Mouse (Mus musculus) midbrain, embryonic 10.5 days (tissue): ENCODE measurements around the gene Gm42421. TPM values are rescaled to one million over a fixed set of nuclear protein-coding genes. Genes with fewer than 3 reads are reported as not detected.

ENCODE experiments used
- DNase-seq: peaks from one replicate; pipeline ENCODE4 v3.0.0-alpha.2; 2017; ENCODE audit warnings: low spot score
- H3K27ac ChIP-seq: fragments of 300-500 bp; sonication (generic); replicated peaks from 2 replicates; pipeline ENCODE4 v1.5.1; 2016; ENCODE audit warnings: mild to moderate bottlenecking
- H3K27me3 ChIP-seq: fragments of 300-500 bp; sonication (generic); 2 replicates; pipeline ENCODE4 v1.6.1; 2016; ENCODE audit warnings: low read depth, mild to moderate bottlenecking; ENCODE audit not compliant: poor library complexity, severe bottlenecking
- H3K36me3 ChIP-seq: fragments of 300-500 bp; sonication (generic); 2 replicates; pipeline ENCODE4 v1.6.1; 2016; ENCODE audit warnings: mild to moderate bottlenecking, moderate library complexity
- H3K4me1 ChIP-seq: fragments of 300-500 bp; sonication (generic); 2 replicates; pipeline ENCODE4 v1.6.1; 2016
- H3K4me3 ChIP-seq: fragments of 300-500 bp; sonication (generic); 2 replicates; pipeline ENCODE4 v1.5.1; 2016; ENCODE audit warnings: mild to moderate bottlenecking, moderate library complexity
- H3K9me3 ChIP-seq: fragments of 300-500 bp; sonication (generic); replicated peaks from 2 replicates; pipeline ENCODE4 v1.6.1; 2016; ENCODE audit warnings: mild to moderate bottlenecking
- WGBS: fragments of 180-500 bp; shearing (Covaris S2); methylation state at CpG from one replicate; pipeline ENCODE4 v1.1.7; 2016; 5-methylcytosine and 5-hydroxymethylcytosine counted together
- polyA plus RNA-seq: library from polyadenylated mRNA; unstranded; fragments of >200 nt; fragmentation: Nextera tagmentation; extraction: Ambion mirVana; gene quantifications from 2 replicates; pipeline ENCODE4 v1.2.1, GENCODE M21; 2016

Gene Gm42421
- polyA plus RNA-seq, 1 experiment from 2014 or later: 0.56 TPM

- Histone ChIP-seq H3K4me1 (no peaks in the 10 kb centered on the region), H3K27me3 (no peaks in the 10 kb centered on the region), H3K9me3 (no peaks in the 10 kb centered on the region), H3K36me3 (no peaks in the 10 kb centered on the region), H3K4me3 (no peak overlapping the region), H3K27ac (no peak overlapping the region)
- 89% methylated on average over 12 of the region's 12 CpGs for WGBS
- no peak for DNase-seq
Measured at GRCm38 (mm10) chr5:143948361-143948760, 20.4 kb downstream of the Gm42421 start.

DNA sequence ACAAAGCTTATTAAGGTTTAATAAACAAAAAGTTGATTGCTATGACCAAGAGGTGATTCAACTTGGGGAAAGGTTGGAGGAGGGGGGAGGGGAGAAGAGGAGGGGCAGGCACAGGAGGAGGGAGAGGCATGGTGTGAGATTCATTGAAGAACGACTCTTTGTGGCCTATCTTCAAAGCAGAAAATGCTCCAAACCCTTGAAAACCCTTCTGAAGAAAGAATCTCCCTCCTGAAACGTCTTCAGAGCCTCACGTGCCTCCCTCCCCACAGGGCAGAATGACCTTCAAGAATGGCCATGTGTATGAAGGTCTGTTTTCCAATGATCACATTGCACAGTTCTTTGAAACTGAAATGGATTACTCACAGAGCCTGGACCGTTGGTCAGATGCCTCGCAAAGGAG lies 22.0 kb downstream of the Gm42421 start:
- Histone ChIP-seq H3K27me3 (no peaks in the 10 kb centered on the region), H3K4me1 (no peaks in the 10 kb centered on the region), H3K4me3 (no peak overlapping the region), H3K36me3 (no peaks in the 10 kb centered on the region), H3K9me3 (no peaks in the 10 kb centered on the region), H3K27ac (no peak overlapping the region)
- WGBS: 54% methylated on average over 5 of the region's 5 CpGs
- no peak for DNase-seq

DNA sequence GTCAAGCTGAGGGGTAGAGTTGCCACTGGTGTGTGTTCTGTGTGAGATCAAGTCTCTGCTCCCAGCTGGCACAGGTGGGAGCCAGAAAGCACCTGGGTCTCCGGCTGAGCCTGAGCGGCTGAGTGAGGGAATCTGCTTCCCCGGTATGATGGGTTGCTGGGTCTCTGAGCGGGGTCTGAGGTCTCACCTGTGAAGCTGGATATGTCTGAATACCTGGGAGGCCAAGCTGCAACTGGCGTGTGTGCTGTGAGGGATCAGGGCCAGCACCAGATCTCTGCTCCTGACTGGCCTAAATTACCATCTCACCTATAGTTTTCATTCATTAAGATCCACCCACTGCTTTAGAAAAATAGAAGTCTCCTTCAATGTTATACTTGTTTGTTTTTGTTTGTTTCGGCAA lies 29.1 kb downstream of the Gm42421 start:
- Histone ChIP-seq H3K36me3 (no peaks in the 10 kb centered on the region), H3K4me1 (no peaks in the 10 kb centered on the region), H3K27ac (no peak overlapping the region), H3K27me3 (no peaks in the 10 kb centered on the region), H3K4me3 (no peak overlapping the region), H3K9me3 (peaks cover 10% of the 10 kb centered on the region)
- no peak for DNase-seq
- 89% methylated on average over 6 of the region's 6 CpGs for WGBS

DNA sequence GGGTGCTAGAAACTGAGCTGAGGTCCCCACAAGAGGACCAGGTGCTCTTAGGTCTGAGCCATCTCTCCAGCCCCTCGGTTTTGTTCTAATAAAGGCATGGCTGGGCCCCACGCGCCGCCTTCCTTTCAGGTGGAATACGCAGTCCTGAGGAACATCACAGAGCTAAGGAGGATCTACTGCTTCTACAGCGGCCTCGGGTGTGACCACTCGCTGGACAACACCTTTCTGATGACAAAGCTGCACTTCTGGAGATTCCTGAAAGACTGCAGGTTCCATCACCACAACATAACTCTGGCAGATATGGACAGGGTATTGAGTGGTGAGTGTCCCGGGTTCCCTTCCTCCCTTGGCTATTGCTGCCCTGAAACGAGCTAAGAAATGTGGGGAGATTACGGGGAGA lies 31.6 kb downstream of the Gm42421 start:
- Histone ChIP-seq H3K4me3 (no peak overlapping the region), H3K36me3 (no peaks in the 10 kb centered on the region), H3K27ac (no peak overlapping the region), H3K9me3 (peaks cover 10% of the 10 kb centered on the region), H3K27me3 (no peaks in the 10 kb centered on the region), H3K4me1 (no peaks in the 10 kb centered on the region)
- no peak for DNase-seq
- WGBS: 89% methylated on average over 11 of the region's 11 CpGs

DNA sequence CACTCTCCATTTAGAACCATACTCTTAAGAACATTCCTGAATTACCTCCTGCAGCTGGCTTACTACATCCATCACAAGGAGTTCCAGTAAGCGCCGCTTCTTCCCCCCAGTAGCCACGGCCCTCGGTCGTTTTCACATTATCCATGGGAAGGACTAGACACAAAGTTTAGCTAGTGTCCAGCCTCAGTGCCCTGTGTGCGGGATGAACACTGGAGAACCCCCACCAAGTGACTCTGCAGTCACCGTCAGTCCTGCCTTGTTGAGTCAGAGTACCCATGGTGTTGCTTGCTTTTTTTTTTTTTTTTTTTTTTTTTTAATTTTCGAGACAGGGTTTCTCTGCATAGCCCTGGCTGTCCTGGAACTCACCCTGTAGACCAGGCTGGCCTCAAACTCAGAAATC lies 33.2 kb downstream of the Gm42421 start:
- Histone ChIP-seq H3K36me3 (no peaks in the 10 kb centered on the region), H3K27me3 (no peaks in the 10 kb centered on the region), H3K4me1 (no peaks in the 10 kb centered on the region), H3K4me3 (no peak overlapping the region), H3K27ac (no peak overlapping the region), H3K9me3 (peaks cover 5% of the 10 kb centered on the region)
- DNase-seq: no peak
- 94% methylated on average over 8 of the region's 8 CpGs for WGBS

- no peaks in the 10 kb centered on the region for H3K4me1 ChIP-seq
- 89% methylated on average over 12 of the region's 12 CpGs for WGBS
- H3K9me3 ChIP-seq: no peaks in the 10 kb centered on the region
- no peak overlapping the region for H3K27ac ChIP-seq
- no peak for DNase-seq
- no peaks in the 10 kb centered on the region for H3K36me3 ChIP-seq
- no peaks in the 10 kb centered on the region for H3K27me3 ChIP-seq
- no peak overlapping the region for H3K4me3 ChIP-seq
Measured at GRCm38 (mm10) chr5:143965586-143966345, 37.8 kb downstream of the Gm42421 start.

- DNase-seq: no peak
- no peak overlapping the region for H3K4me3 ChIP-seq
- no peaks in the 10 kb centered on the region for H3K36me3 ChIP-seq
- 92% methylated on average over 12 of the region's 12 CpGs for WGBS
- no peak overlapping the region for H3K27ac ChIP-seq
- H3K27me3 ChIP-seq: no peaks in the 10 kb centered on the region
- no peaks in the 10 kb centered on the region for H3K9me3 ChIP-seq
- H3K4me1 ChIP-seq: no peaks in the 10 kb centered on the region
Measured at GRCm38 (mm10) chr5:143966671-143967070, 38.7 kb downstream of the Gm42421 start.

DNA sequence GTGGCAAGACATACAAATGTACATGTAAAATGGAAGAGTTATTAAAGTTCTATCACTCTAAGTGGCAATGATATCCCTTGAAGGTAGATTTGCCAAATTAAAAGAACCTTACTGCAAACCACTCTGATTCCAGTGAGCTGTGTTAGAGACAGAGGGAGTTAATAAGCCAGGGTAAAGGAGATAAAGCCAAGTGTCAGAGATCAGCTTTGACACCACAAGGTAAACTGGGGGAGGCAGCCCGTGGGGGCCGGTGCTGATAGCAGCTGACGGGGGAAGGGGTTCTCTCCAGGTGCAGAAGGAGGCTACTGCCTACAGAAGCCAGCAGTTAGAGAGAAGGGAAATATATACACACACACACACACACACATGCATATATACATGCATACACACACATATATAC lies 44.7 kb downstream of the Gm42421 start:
- no peaks in the 10 kb centered on the region for H3K27me3 ChIP-seq
- no peak overlapping the region for H3K4me3 ChIP-seq
- 71% methylated on average over 3 of the region's 3 CpGs for WGBS

DNA sequence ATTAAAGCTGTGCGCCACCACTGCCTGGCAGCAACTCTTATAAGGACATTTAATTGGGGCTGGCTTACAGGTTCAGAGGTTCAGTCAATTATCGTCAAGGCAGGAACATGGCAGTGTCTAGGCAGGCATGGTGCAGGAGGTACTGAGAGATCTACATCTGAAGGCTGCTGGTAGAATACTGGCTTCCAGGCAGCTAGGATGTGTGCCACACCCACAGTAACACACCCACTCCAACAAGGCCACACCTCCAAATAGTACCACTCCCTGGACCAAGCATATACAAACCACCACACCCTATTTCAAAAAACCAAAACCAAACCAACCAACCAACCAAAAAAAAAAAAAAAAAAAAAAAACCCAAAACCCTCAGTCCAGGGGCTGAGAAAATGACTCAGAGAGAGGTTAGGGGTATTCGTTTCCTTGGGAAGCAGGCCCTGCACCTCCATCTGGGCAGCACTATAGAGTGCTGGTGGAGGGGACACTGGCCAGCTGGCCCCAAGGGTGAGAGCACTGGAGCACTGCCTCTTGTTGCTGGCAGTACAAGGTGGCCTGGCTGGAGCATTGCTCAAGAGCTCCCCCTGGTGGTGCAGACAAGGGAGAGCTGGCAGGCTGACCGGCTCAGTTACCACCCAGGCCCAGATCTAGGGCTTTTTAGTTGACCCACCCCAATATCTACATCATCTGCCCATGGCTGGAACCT lies 47.1 kb downstream of the Gm42421 start:
- WGBS: 53% methylated on average over 4 of the region's 4 CpGs
- H3K4me1 ChIP-seq: no peaks in the 10 kb centered on the region

More for the DNA sequence above, 44.7 kb downstream of the Gm42421 start:
- Histone ChIP-seq H3K36me3 (no peaks in the 10 kb centered on the region), H3K27ac (no peak overlapping the region), H3K4me1 (no peaks in the 10 kb centered on the region), H3K9me3 (no peaks in the 10 kb centered on the region)
- no peak for DNase-seq

DNA sequence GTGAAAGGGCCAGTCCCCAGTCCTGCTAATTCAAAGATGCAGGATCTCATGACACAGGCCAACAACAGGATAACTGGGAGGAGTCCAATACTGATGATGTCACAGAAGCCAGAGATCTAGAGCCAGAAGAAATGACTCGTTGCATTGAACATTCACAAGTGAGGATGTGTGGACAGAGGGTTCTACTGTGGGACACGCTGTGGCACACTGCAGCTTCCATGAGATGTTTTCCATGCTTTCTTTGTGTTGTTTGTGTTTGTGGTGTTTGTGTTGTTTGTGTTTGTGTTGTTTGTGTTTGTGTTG lies 47.6 kb downstream of the Gm42421 start:
- Histone ChIP-seq H3K9me3 (no peaks in the 10 kb centered on the region), H3K27ac (no peak overlapping the region), H3K27me3 (no peaks in the 10 kb centered on the region), H3K4me1 (peaks cover 2% of the 10 kb centered on the region), H3K36me3 (no peaks in the 10 kb centered on the region), H3K4me3 (no peak overlapping the region)
- DNase-seq: no peak
- 68% methylated on average over 2 of the region's 2 CpGs for WGBS

More for the DNA sequence above, 47.1 kb downstream of the Gm42421 start:
- H3K9me3 ChIP-seq: no peaks in the 10 kb centered on the region
- no peaks in the 10 kb centered on the region for H3K27me3 ChIP-seq
- no peaks in the 10 kb centered on the region for H3K36me3 ChIP-seq
- H3K27ac ChIP-seq: no peak overlapping the region
- DNase-seq: peak; percentile 78
- H3K4me3 ChIP-seq: no peak overlapping the region

DNA sequence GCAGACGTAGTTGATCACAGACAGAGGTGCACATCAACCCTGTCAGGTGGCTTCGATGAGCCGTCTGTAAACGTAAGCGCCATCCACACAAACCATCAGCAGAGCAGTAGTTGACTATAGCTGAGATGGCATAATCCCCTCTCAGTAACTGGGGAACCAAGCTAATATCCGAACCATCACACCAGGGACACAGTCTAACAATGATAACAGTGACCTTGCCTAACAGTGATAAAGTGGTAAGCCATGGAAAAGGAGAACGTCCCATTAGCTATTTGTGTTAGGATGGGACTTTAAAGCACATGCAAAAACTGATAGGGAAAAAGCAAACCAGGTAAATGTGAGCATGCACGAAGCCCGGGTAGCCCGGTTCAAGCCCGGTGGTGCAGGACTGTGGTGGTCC lies 48.3 kb downstream of the Gm42421 start:
- Histone ChIP-seq H3K9me3 (no peaks in the 10 kb centered on the region), H3K36me3 (no peaks in the 10 kb centered on the region), H3K4me3 (no peak overlapping the region), H3K4me1 (peaks cover 7% of the 10 kb centered on the region), H3K27me3 (no peaks in the 10 kb centered on the region), H3K27ac (no peak overlapping the region)
- no peak for DNase-seq
- WGBS: 87% methylated on average over 11 of the region's 11 CpGs

DNA sequence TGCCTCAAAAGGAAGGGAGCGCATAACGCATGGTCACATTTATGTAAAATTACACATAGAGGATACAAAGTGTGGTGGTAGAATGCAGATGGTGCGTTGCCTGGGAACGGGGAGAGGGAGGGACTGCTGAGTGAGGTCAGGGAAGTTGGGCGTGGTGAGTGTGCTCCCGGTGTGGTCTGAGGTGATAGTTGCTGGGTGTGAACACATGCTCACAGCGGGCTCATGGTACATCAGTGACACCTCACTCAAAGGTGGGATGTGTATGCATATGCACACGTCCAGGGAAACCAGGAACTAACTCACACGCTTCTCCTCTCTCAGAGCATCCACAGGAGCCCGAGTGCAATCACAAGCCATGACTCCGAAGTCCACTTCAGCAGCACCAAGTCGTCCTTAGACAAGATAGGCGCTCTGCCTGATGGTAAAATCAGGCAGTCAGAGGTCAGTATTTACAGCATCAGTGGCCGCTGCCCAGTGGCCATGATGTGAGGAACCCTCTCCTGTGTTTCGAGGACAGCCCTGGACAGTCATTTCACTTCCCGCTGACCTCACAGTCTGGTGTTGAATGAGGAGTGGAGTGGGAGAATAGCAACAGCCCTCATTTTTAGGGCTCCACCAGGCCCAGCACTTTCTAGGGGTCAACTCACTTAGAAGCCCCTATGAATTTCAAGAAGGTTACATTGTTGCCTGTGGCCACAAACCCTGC lies 48.9 kb downstream of the Gm42421 start:
- H3K27me3 ChIP-seq: no peaks in the 10 kb centered on the region
- 80% methylated on average over 16 of the region's 16 CpGs for WGBS
- H3K9me3 ChIP-seq: no peaks in the 10 kb centered on the region
- H3K4me1 ChIP-seq: peaks cover 7% of the 10 kb centered on the region
- no peak overlapping the region for H3K4me3 ChIP-seq
- no peak overlapping the region for H3K27ac ChIP-seq
- H3K36me3 ChIP-seq: no peaks in the 10 kb centered on the region
- no peak for DNase-seq

DNA sequence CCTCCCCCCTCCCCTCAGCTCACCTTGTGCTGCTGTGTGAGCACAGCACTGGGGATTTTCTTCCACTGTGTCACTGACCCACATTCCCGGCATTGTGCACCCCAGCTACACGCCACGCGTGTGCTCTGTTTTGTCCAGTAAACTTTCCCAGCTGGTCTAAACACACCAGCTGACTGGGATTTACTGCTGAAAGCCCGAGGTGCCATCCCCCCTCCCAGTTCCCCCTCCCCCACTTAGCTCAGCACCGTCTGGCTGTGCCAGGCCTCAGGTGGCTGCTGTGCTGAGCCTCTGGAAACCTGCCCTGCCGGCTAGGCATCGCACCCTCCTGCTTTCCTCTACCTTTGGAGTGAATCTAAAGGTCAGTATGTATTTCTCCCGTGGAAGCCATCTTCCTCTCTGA lies 52.9 kb downstream of the Gm42421 start:
- 38% methylated on average over 9 of the region's 9 CpGs for WGBS
- peaks cover 29% of the 10 kb centered on the region for H3K36me3 ChIP-seq
- H3K27me3 ChIP-seq: no peaks in the 10 kb centered on the region
- DNase-seq: no peak
- H3K9me3 ChIP-seq: no peaks in the 10 kb centered on the region
- H3K4me3 ChIP-seq: no peak overlapping the region
- H3K4me1 ChIP-seq: peaks cover 7% of the 10 kb centered on the region
- H3K27ac ChIP-seq: 0 out of 2 replicates have a peak overlapping the region, but pooled peaks have one; percentile 28
